Mouse (Mus musculus) urinary bladder, adult 2 months (tissue): Measurements from ENCODE around the gene Timp2. TPM values are rescaled to one million over a fixed set of nuclear protein-coding genes. Genes with fewer than 3 reads are reported as not detected.

Experiments used
- DNase-seq: peaks from one replicate; pipeline ENCODE4 v3.0.0; 2022; ENCODE audit warnings: low spot score
- polyA plus RNA-seq: library from polyadenylated mRNA; depleted of rRNA; stranded (reverse); fragments of >200 nt; gene quantifications from 2 replicates; pipeline ENCODE4 v1.2.3, GENCODE M21; 2012

Gene Timp2
- polyA plus RNA-seq, 1 experiment: 600 TPM

- peak; percentile 95 for DNase-seq
Observed at GRCm38 (mm10) chr11:118289999-118290889, 65.3 kb downstream of the Timp2 start, which contains the start of gene Usp36. Gene Usp36, minus strand, starts transcription at chr11:118290244.

- DNase-seq: no peak
Observed at GRCm38 (mm10) chr11:118289562-118289961, 66.0 kb downstream of the Timp2 start.

GRCm38 (mm10) chr11:118289037-118289511, 66.5 kb downstream of the Timp2 start:
- DNase-seq: no peak

- no peak for DNase-seq
Observed at GRCm38 (mm10) chr11:118287573-118287972, 68.0 kb downstream of the Timp2 start.

- no peak for DNase-seq
Observed at GRCm38 (mm10) chr11:118286434-118286833, 69.1 kb downstream of the Timp2 start.

GRCm38 (mm10) chr11:118285791-118286190, 69.7 kb downstream of the Timp2 start:
- DNase-seq: no peak

GRCm38 (mm10) chr11:118280218-118280617, 75.3 kb downstream of the Timp2 start:
- DNase-seq: no peak

GRCm38 (mm10) chr11:118276328-118276727, 79.2 kb downstream of the Timp2 start:
- DNase-seq: no peak

- no peak for DNase-seq
Observed at GRCm38 (mm10) chr11:118275092-118275491, 80.4 kb downstream of the Timp2 start.

- DNase-seq: no peak
Observed at GRCm38 (mm10) chr11:118269827-118270226, 85.7 kb downstream of the Timp2 start.

GRCm38 (mm10) chr11:118266666-118267046, 88.9 kb downstream of the Timp2 start:
- no peak for DNase-seq

GRCm38 (mm10) chr11:118266044-118266665, 89.4 kb downstream of the Timp2 start:
- DNase-seq: no peak

- DNase-seq: no peak
Observed at GRCm38 (mm10) chr11:118265621-118266020, 89.9 kb downstream of the Timp2 start.

- DNase-seq: no peak
Observed at GRCm38 (mm10) chr11:118263146-118263545, 92.4 kb downstream of the Timp2 start.

- DNase-seq: no peak
Observed at GRCm38 (mm10) chr11:118260081-118260480, 95.5 kb downstream of the Timp2 start.

- no peak for DNase-seq
Observed at GRCm38 (mm10) chr11:118259580-118259979, 96.0 kb downstream of the Timp2 start.

- DNase-seq: no peak
Observed at GRCm38 (mm10) chr11:118256371-118256770, 99.2 kb downstream of the Timp2 start.

- DNase-seq: no peak
Observed at GRCm38 (mm10) chr11:118254159-118254951, 101.2 kb downstream of the Timp2 start.

- DNase-seq: no peak
Observed at GRCm38 (mm10) chr11:118253447-118254158, 101.9 kb downstream of the Timp2 start.
